Mouse (Mus musculus) heart, adult 11 months (tissue): Measurements from ENCODE around the gene Irf2bp2.

Experiments
- DNase-seq: peaks from one replicate; pipeline ENCODE4 v3.0.0; 2022

Irf2bp2 gene

GRCm38 (mm10) chr8:126586101-126586500 lies 7.7 kb downstream of the Irf2bp2 start:
- DNase-seq, result no peak

GRCm38 (mm10) chr8:126585561-126586031 lies 8.2 kb downstream of the Irf2bp2 start:
- peak; percentile 94 for DNase-seq

GRCm38 (mm10) chr8:126584844-126585231 lies 8.9 kb downstream of the Irf2bp2 start:
- no peak for DNase-seq

GRCm38 (mm10) chr8:126583971-126584843 lies 9.6 kb downstream of the Irf2bp2 start:
- peak; percentile 99 for DNase-seq

GRCm38 (mm10) chr8:126583534-126583933 lies 10.3 kb downstream of the Irf2bp2 start:
- peak; percentile 95 for DNase-seq

- DNase-seq, result peak; percentile 93
Observed at GRCm38 (mm10) chr8:126583018-126583417, 10.8 kb downstream of the Irf2bp2 start.

- DNase-seq, result peak; percentile 98
Observed at GRCm38 (mm10) chr8:126582509-126582908, 11.3 kb downstream of the Irf2bp2 start.

- peak; percentile 91 for DNase-seq
Observed at GRCm38 (mm10) chr8:126581662-126582061, 12.1 kb downstream of the Irf2bp2 start.

- no peak for DNase-seq
Observed at GRCm38 (mm10) chr8:126580826-126581225, 13.0 kb downstream of the Irf2bp2 start.

GRCm38 (mm10) chr8:126580086-126580485 lies 13.7 kb downstream of the Irf2bp2 start:
- no peak for DNase-seq

- peak; percentile 78 for DNase-seq
Observed at GRCm38 (mm10) chr8:126578641-126579040, 15.1 kb downstream of the Irf2bp2 start.

- DNase-seq, result peak; percentile 84
Observed at GRCm38 (mm10) chr8:126576919-126577318, 16.9 kb downstream of the Irf2bp2 start.

- peak; percentile 80 for DNase-seq
Observed at GRCm38 (mm10) chr8:126576086-126576485, 17.7 kb downstream of the Irf2bp2 start.

- peak; percentile 83 for DNase-seq
Observed at GRCm38 (mm10) chr8:126574882-126575637, 18.7 kb downstream of the Irf2bp2 start.

- DNase-seq, result peak; percentile 73
Observed at GRCm38 (mm10) chr8:126573878-126574277, 19.9 kb downstream of the Irf2bp2 start.

GRCm38 (mm10) chr8:126573079-126573694 lies 20.6 kb downstream of the Irf2bp2 start:
- peak; percentile 77 for DNase-seq

GRCm38 (mm10) chr8:126571065-126571660 lies 22.6 kb downstream of the Irf2bp2 start:
- peak; percentile 96 for DNase-seq

GRCm38 (mm10) chr8:126570521-126571040 lies 23.2 kb downstream of the Irf2bp2 start:
- peak; percentile 90 for DNase-seq

- DNase-seq, result peak; percentile 80
Observed at GRCm38 (mm10) chr8:126570046-126570445, 23.7 kb downstream of the Irf2bp2 start.

- peak; percentile 83 for DNase-seq
Observed at GRCm38 (mm10) chr8:126569638-126570037, 24.1 kb downstream of the Irf2bp2 start.

GRCm38 (mm10) chr8:126567674-126568073 lies 26.1 kb downstream of the Irf2bp2 start:
- peak; percentile 97 for DNase-seq

GRCm38 (mm10) chr8:126566446-126567062 lies 27.2 kb downstream of the Irf2bp2 start:
- DNase-seq, result peak; percentile 99
